In the genomic region with DNA sequence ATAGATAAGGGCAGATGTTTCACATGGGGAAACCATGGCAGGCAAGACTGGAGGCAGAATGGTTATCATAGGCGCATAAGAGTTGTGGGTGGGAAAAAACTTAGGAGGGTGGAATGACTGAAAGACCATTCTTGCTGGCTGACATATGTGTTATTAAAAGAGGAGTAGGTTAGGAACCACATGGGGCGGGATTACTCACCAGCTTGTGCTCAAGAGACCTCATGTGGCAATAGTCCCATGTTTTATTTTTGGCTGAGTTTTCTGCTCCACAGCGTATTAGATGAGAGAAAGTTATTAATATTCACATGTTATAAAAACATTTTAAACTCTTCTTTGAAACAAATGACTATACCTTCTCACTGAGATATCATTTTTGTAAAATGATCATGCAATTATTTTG, we compare ENCODE assay signal across 14 mouse cellular contexts.
"Had no signal": no experiment of that assay in that cellular context is flagged by ENCODE, and none has a peak within 500 bp of the region (broad histone marks: within the 10 kb centered on the region; RNA-seq: fewer than 3 reads in every experiment).

No protein-coding gene starts in this region.

- DNase-seq: kidney, adult 11 months; kidney, adult 8-10 months; kidney, postnatal 10 days; kidney, postnatal 36 days; liver; lung, adult 18-20 months; lung, postnatal 10 days; lung, postnatal 36 days; right cerebral cortex, adult 18-20 months; right cerebral cortex, postnatal 14 days; right cerebral cortex, postnatal 4 days; spleen, adult 18-20 months; thymus, adult 2 months; thymus, postnatal 14 days had no signal
